Comparison of ENCODE assay signal across 12 mouse cellular contexts in genomic region chr17:35800905-35801304, GRCm38 (mm10).
"Had no signal": no experiment of that assay in that cellular context is flagged by ENCODE, and none has a peak within 500 bp of the region (broad histone marks: within the 10 kb centered on the region; RNA-seq: fewer than 3 reads in every experiment).

No protein-coding gene starts in this region.

- H3K36me3 ChIP-seq: limb, embryonic 10.5 days; limb, embryonic 13.5 days; midbrain, embryonic 13.5 days had no signal

- DNase-seq: kidney, adult 2 months; layer of hippocampus, adult 9-11 months; thymus, adult 18-20 months; thymus, postnatal 36 days had no signal

- H3K27me3 ChIP-seq: limb, embryonic 13.5 days; midbrain, embryonic 13.5 days had no signal

- H3K4me2 ChIP-seq: limb, embryonic 13.5 days; midbrain, embryonic 13.5 days had no signal

- H3K4me1 ChIP-seq: limb, embryonic 10.5 days; limb, embryonic 13.5 days; midbrain, embryonic 13.5 days had no signal

- H3K9me3 ChIP-seq: limb, embryonic 10.5 days; midbrain, embryonic 13.5 days had no signal

- H3K9ac ChIP-seq: limb, embryonic 13.5 days; liver, embryonic 14.5 days; midbrain, embryonic 13.5 days had no signal

- H3K4me3 ChIP-seq: layer of hippocampus, adult 2 months; limb, embryonic 10.5 days; limb, embryonic 13.5 days; midbrain, embryonic 13.5 days had no signal

- H3K27ac ChIP-seq: kidney, postnatal 0 days; layer of hippocampus, adult 2 months; limb, embryonic 10.5 days; limb, embryonic 13.5 days; liver, embryonic 14.5 days; macrophage; midbrain, embryonic 13.5 days had no signal

- ATAC-seq: intestine, postnatal 0 days; midbrain, embryonic 13.5 days had no signal
